Mouse (Mus musculus) C2C12 (cell line): ENCODE measurements around the gene Zfp697.

Experiments used
- CEBPB ChIP-seq: IDR thresholded peaks from one replicate; pipeline ENCODE4 v1.6.1; 2011; ENCODE audit warnings: low read depth, mild to moderate bottlenecking, control low read depth, moderate library complexity
- CTCF ChIP-seq: IDR thresholded peaks from one replicate; pipeline ENCODE4 v1.5.1; 2011; ENCODE audit not compliant: control insufficient read depth, insufficient read depth, insufficient read length

DNA sequence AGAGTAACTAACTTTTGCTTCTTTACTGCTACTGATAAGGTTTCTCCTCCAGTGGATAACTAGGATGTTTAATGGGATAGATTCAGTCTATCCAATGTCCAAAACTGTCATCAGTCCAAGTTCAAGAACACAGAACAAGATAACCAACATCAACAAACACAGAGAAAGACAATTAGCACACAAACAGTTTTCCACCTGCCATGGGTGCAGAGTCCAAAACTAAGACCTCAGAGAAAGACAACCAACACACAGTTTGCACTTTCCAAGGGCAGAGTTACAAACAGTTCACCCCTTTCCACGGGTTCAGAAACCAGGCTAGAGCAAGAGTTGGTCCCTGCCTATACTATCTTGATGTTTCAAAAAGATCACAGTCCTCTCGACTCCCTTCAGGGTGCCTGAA is 404.3 kb downstream of the Zfp697 start:
- no peak for TF ChIP-seq CTCF
- no peak for TF ChIP-seq CEBPB
